Mouse (Mus musculus) embryo, embryonic 11.5 days (tissue): ENCODE results near the gene Rdh16f1.
A peak's percentile ranks its signal among the peaks of the same experiment; 100 is the strongest.

Experiments
- DNase-seq: peaks from one replicate; pipeline ENCODE4 v3.0.0-alpha.2; 2012; ENCODE audit warnings: low read depth, low spot score

Gene Rdh16f1

GRCm38 (mm10) chr10:127759181-127760110, at the start of gene Rdh16f1, which contains the start of gene Rdh1:
Rdh16f1 (plus strand) TSS chr10:127759787.
Rdh1 (plus strand) TSS chr10:127759721.
- DNase-seq, result no peak

GRCm38 (mm10) chr10:127710331-127710730, 49.3 kb upstream of the Rdh16f1 start:
- no peak for DNase-seq

DNA sequence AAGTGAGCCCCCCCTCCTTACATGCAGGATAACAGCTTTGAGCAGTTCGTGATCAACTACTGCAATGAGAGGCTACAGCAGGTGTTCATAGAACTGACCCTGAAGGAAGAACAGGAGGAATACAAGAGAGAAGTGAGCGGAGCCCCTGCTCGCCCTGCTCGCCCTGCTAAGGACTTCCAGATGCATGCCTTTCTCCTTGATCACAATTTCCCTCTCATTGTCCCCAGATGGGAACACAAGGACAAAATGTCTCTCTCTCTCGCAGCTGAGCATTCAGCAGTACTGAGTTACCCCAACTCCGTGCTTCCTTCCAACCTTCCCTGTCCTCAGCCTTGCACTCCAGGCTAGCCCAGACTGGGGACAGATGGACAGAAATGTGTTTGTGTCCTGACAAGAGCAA, 46.9 kb upstream of the Rdh16f1 start:
- no peak for DNase-seq

- DNase-seq, result no peak
Observed at GRCm38 (mm10) chr10:127721671-127722418, 37.7 kb upstream of the Rdh16f1 start.

DNA sequence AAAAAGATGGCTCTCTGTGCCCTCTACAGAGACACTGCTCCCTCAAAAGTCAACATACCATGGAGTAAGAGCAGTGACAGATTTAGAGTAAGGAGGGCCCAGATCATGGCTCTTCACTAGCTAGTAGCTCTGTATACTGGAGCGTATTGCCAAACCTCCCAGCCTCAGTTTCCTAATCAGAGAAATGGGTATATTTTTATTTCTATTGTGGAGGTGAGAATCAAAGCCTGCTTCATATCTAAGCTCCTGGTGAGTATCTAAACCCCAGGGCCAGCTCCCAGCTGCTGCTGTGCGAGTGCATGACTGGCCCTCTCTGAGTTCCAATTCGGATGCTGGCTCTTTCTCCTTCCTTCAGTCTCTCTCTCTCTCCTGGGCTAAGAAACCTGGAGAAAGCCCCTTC, 35.4 kb upstream of the Rdh16f1 start, which contains the start of gene Tac2:
TSS of gene Tac2 (plus strand) at position 301 of the 400 bp plus-strand sequence.
- no peak for DNase-seq

GRCm38 (mm10) chr10:127725136-127725535, 34.5 kb upstream of the Rdh16f1 start:
- DNase-seq, result no peak

DNA sequence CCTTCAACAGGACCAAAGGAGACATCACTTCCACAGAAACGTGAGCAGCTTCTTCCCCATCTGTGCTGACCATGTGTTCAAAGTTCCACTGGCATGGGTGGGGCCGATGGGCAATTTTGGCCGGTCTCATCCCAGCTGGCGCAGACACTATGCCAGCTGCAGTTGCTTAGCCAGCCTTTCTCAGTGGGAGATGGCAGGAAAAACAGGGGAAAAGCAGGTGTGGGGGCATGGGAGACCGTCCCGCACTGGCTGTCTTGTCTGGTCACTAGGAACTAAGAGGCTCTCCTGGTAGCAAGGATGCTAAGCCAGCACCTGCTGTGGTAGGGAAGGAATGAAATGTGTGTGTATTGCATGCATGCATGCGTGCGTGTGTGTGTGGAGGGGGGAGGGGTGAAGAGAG, 31.1 kb upstream of the Rdh16f1 start:
- no peak for DNase-seq

DNA sequence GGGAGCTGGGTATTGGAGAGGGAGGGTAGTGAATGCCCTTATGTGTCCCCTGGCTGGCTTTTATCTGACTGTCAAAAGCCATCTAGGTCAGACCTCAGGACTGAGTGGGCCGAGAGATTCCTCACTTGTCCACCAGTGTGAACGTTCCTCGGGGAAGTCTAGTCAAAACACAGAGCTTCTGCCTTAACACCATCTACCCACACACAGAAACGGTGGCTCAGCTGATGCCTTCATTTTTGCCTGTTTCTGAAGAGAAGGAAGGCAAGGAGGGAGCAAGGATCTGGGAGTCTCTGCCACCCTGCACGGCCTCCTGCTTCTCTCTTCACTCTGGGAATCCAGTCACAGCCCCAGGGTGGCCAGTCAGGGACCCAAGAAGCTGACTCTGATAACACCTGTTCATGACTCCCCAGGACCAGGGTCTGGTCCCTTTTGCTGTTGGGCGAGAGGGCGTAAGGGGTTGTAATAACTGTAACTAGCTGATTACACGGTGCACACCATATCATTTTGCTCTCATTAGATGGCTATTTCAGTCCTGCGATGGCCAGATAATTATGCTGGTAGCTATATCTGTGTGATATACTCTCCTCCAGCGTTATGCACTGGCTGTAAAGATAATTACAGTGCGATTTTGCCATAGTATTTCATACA, 29.2 kb upstream of the Rdh16f1 start:
- no peak for DNase-seq

DNA sequence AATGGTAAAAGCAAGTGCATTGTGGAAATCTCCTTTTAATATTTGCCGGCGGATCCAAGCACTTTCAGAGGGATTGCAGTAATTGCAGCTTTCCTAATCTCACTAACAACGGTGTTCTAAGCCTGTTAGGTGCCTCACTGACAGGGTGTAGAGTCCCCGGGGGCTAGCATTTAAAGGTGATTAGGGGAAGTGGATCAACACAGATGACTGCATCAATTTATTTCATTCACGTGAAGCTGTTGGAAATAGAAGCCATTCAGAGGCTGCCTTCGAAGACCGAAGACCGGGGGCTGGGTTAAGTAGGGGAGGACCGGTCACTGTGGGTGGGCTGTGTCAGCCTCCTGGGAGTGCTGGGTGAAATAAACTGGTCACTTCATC, 28.7 kb upstream of the Rdh16f1 start:
- no peak for DNase-seq

GRCm38 (mm10) chr10:127731397-127731796, 28.2 kb upstream of the Rdh16f1 start:
- no peak for DNase-seq

- DNase-seq, result no peak
Observed at GRCm38 (mm10) chr10:127734434-127734833, 25.2 kb upstream of the Rdh16f1 start.

GRCm38 (mm10) chr10:127736266-127736665, 23.3 kb upstream of the Rdh16f1 start:
- DNase-seq, result no peak

- no peak for DNase-seq
Observed at GRCm38 (mm10) chr10:127736916-127737315, 22.7 kb upstream of the Rdh16f1 start.

GRCm38 (mm10) chr10:127737552-127737951, 22.0 kb upstream of the Rdh16f1 start:
- DNase-seq, result no peak

- peak; percentile 38 for DNase-seq
Observed at GRCm38 (mm10) chr10:127738151-127738882, 21.3 kb upstream of the Rdh16f1 start.

DNA sequence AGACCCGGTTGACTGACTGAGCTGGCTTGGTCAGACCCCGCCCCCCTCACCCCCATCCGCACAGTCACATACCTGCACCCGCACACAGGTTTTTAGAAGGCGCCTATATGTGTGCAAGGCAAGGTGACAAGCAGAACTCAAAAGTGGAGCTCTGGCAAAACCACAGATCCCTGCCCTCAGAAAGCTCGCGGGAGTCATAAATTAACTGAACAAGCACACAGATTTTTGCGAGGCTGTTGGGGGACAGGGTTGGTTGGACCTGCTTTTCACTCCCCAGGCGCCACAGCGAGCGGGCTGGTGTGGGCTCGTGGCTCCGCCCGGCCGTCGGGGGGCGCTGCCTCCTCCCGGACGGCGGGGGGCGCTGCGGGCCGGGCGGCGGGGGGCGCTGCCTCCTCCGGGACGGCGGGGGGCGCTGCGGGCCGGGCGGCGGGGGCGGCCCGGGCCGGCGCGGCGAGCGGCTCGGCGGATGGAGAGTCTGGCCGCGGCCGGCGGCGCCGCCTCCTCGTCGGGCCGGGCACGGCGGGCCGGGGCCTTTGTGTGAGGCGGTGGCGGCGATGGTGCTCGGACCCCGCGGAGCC, 20.4 kb upstream of the Rdh16f1 start, which contains the start of gene Zbtb39:
TSS of gene Zbtb39 (plus strand) at position 456 of the 578 bp plus-strand sequence.
- DNase-seq, result peak; percentile 66

GRCm38 (mm10) chr10:127739661-127740161, 19.9 kb upstream of the Rdh16f1 start:
- DNase-seq, result peak; percentile 19

DNA sequence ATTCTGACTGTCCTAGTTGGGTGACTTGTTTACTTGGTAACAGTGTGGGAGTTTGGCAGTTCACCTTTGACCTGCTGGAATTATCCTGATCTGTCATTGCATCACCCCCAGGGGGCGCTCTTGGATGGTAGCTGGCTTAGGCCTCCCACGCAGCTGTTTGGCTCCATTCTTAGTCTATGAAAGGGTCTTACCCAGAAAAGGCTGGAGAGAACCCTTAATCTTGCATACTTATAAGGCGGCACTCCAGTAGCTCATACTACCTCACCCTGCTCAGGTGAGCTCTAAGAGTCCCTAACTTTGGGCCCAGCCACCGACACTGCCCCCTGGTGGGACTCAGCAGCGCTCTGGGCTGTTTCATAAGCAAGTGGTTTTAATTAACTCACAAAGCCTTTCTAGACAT, 14.9 kb upstream of the Rdh16f1 start:
- DNase-seq, result peak; percentile 7

- no peak for DNase-seq
Observed at GRCm38 (mm10) chr10:127745886-127746285, 13.7 kb upstream of the Rdh16f1 start.

- no peak for DNase-seq
Observed at GRCm38 (mm10) chr10:127747254-127747653, 12.3 kb upstream of the Rdh16f1 start.
